Mouse (Mus musculus) hindbrain, embryonic 15.5 days (tissue): Measurements from ENCODE around the gene Cog6. TPM values are rescaled to one million over a fixed set of nuclear protein-coding genes. Genes with fewer than 3 reads are reported as not detected.

Source experiments
- polyA plus RNA-seq: library from polyadenylated mRNA; unstranded; fragments of >200 nt; fragmentation: Nextera tagmentation; extraction: Ambion mirVana; gene quantifications from 2 replicates; pipeline ENCODE4 v1.2.1, GENCODE M21; 2015

Gene Cog6
- polyA plus RNA-seq, 1 experiment from 2014 or later: 47.1 TPM

Other genes with a start within 250 kb of the Cog6 start
- gene Lhfp, start 24.3 kb upstream of the Cog6 start, polyA plus RNA-seq: 64.8 and 69.7 TPM in 2 replicates